Mouse (Mus musculus) adrenal gland, postnatal 4 days (tissue): ENCODE data around the gene Avil. TPM values are rescaled to one million over a fixed set of nuclear protein-coding genes. Genes with fewer than 3 reads are reported as not detected.

Experiments
- DNase-seq, 2 experiments: peaks; one replicate each; pipeline ENCODE4 v3.0.0; 2021 to 2022; ENCODE audit warnings: low spot score in 2 of 2, mixed read lengths in 2 of 2
- total RNA-seq, 2 experiments: library from RNA; stranded (reverse); gene quantifications; 2 replicates each; pipeline ENCODE4 v1.2.3; 2021

The Avil gene
- total RNA-seq, 2 experiments from 2014 or later, result 0.67 to 0.90 TPM

DNA sequence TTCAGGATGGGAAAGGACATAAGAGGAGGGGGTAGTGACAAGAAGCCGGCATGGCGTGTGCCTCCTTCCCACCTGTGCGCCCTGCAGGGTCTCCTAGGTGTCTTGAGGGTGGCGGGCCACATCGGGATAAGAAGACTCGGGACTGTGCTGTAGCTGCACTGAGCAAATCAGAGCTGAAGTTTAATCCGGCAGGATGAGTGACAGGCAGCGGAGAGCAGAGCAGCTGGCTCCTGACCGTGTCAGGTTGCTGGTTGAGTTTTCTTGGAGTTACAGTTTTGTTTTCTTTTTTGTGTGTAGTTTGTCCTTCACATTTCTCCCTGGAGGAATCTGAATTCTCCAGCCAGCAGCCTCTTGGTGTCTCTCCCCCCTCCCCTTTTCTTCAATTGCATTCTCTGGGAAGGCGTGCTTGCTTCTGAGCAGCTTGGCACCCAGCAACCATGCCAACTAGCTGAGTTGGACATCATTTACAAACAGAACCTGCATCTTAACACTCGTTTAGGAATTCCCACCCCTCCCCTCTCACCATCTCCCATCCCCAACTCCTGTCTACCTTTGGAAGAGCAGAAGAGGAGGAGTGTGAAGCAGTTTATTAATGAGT is 19.5 kb upstream of the Avil start:
- no peak for DNase-seq

DNA sequence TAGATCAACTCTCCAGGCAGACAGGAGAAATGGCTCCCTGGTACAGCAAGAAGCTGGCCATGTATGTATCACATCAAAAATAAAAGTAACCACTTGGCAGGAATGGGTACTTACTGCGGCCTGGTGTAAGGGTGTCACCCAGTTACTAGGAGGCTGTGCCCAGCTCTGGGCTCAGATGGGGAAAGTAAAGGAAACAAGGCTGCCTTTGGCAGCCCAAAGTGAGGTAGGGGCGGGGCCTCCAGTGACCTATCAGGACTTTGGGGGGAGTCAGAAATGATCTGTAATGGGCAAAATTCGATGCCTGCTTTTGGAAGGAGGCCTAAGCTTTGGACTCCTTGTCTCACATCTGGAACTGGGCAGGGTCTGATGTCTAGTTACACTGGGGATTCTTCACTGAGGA is 18.8 kb upstream of the Avil start:
- no peak for DNase-seq

DNA sequence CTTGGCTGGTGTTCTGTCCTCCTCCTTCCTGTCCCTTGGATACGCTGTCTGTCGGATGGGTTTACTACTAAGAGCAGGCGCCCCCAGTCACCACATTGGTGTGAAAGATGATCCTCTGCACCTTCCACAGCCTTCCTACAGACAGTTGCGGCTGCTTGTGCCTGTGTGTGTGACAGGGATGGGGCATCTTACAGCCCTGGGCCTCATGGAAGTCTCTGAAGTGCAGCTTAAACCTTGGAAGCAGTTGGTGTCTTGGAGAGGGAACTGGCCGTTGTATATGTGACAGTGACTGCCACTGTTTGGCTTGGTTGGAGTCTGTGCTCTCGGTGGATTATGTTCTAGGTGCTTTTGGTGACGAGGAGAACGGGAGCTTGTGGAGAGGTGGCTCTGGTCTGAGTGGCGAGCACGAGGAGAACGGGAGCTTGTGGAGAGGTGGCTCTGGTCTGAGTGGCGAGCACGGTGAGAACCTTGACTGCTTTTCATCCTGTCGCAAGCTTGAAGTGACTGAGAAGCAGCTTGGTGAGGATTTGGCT is 17.2 kb upstream of the Avil start:
- no peak for DNase-seq

DNA sequence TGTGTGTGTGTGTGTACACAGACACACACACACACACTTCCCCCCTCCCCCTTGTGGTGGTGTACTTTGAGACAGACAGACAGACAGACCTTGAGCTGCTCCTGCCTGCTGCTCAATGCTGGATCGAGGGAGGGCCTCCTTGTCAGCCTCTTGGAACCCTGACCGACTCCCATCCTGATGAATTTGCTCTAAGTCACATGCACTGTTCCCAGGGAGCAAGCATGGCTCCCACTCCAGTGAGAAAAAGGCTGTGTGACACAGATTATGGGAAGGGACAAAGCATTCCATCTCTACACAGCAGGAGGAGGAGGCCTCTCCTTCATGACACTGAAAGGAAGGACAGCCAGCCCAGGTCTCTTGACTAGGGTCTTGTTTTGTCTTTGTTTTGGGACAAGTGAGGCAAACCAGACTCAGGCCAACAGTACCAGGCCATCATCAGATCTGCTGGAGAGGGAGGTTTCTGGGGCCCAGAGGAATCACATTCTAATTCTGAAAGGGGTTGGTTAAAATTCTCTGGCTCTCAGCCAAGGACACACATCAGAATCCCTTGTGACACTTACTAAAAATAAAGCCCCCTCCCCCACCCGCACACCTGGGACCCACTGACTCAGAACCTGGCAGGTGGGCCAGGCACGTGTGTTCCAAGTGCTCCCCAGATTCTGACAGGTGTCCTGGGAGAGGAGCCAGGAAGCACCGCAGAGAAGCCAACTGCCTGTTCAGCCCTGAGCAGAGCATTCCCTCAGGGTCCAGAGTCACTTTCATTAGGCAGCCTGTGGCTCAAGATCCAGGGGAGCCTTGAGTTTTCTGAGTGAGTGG is 16.1 kb upstream of the Avil start:
- DNase-seq, result no peak

DNA sequence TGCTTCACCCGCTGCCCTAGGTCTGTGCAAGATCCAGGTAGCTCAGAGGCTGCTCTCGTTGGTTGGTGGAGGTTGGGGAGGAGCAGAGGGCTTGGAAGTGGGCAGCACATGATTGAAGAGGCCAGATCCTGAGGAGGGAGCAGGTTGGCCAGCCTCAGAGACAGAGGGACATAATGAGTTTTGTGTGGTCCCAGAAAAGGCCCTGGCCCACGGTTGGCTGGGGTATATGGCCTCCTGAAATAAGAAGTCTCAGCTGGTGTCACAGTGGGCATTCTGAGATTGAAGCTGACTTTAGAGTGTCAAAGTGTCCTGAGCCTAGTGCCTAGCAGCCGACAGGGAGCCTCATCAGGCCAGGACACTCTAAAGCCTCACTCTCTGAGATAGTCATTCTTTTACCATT is 15.4 kb upstream of the Avil start:
- DNase-seq, result no peak

DNA sequence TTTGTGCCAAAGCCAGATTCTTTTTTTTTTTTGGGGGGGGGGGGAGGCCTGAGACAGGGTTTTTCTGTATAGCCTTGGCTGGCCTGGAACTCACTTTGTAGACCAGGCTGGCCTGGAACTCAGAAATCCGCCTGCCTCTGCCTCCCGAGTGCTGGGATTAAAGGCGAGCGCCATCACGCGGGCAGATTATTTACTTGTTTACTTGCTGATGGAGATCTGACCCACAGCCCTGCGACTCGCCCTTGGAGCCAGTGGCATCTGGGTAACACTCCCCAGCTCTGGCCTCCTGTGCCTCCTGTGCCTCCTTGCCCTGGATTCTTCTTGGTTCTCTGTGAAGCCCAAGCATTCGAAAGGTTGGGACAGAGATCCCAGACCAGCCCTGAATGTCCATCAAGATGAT is 14.9 kb upstream of the Avil start:
- DNase-seq, result no peak

DNA sequence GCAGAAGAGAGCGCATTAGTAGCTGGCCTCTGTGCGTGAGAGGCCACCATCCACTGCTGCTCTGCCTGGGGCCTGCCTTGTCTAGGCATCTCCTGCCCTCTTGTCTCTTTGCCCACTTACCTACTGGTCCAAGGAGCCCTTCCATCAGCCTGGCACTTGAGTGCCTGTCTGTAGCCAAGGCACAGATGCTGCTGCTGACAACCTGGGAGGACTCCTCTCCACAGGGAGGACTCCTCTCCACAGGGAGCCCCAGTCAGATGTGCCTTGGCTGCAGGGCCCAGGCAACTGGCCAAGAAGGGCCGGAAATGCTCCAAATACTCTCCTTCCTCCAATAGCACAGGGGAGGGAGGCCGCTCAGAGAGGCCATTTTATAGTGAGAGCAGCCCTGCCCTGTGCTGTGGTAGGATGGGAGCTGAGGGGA is 14.0 kb upstream of the Avil start:
- DNase-seq, result peak; percentile 53 to 66

DNA sequence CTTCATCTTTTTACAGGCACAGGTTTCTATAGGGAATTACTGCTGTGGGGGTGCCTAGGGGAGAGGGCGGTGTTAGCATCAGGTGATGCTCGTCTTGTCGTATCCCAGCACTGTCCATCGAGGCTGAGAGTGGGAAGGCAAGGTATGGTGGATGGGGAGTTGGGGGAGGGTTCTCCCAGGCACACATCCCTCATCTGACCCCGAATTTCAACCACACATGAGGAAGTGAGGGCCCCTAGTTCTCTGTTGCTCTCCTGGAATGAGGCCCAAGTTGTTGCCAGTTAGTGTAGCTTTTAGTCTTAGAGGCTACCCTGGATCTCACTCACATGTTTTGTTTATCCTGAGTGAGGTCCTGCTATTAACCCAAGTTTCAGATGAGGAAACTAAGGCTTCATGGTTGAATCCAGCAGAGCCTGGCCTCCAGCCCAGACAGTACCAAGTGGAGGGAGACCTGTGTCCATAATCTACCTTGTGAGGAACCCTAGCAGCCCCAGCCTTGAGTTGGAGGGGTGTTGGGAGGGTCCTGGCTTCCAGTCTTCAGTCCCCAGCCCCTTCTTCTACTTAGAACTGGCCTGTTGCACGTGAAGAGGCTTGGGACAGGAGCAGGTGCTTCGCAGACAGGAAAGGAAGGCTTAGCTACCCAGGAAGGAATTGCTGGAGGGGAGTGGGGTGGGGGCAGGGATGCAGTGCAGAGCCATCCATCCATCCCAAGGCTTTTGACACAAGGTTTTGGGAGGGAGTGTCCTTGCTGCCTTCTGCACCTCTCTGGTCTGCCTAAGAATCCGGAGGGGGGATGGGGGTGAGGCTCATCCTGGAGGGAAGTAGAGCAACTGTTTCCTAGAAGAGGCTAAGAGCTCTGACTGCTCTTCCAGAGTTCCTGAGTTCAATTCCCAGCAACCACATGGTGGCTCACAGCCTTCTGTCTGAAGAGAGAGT is 13.1 kb upstream of the Avil start:
- DNase-seq, result no peak

DNA sequence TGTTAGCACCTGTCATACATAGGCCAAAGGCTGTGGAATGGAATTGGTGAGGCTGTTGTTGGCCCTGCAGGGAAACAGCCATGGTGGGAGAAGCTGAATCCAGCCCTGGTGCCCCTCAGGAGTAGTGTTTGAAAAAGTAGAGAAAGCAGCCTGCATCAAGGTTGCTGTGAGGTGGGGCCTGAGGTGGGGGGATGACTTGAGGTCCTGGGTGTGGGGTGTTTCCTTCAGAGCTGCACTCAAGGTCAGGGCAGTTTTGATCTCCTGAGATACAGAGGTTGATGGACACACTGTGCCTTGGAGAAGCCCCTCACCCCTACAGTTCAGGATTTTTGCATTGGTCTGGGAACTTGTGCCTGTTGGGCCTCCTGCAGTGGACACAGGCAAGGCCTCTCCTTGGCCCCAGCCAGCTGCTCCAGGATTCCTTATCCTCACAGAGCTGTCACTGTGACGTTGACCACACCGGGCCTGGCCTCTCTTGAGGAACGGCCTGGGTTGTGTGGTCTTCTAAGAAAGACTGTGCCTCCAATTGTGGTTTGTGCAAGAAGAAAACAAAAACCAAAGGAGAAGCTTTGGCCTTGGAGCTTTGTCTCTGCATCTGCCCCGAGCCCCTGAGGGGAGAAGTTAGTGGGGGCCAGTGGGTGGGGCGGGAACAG is 11.9 kb upstream of the Avil start:
- DNase-seq, result no peak

DNA sequence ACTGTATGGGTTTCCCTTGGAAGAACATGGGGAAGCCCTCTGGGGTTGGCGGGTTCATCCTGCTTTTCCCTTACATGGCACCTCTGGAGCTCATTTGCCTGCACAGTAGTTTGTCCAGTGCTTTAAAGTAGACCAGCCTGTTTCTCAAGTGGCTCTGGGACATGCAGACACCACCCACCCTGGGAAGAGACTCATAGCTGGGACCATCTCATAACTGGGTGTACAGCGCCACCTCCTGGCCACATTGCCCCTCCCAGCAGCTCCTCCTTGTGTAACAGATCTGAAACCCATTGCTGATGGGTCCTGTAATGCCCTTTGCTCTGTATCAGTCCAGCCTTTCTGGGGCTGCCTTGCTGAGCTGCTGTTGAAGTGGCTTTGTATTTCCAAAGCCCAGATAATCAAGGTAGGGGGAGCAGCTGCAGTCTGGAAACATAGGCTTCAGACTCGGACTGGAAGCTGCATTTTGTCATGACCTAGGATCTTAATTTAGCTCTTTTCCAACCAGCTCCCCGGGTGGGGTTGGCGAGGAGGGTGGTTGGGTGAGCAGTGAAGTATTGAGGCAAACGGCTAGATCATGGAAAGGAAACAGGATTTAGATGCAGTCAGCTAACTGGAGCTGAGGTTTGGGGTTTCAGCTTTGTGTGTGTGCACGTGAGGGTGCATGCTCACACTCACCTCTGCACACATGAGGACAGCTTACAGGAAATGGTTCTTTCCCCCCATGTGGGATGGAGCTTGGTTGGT is 10.0 kb upstream of the Avil start:
- DNase-seq, result peak; percentile 72 to 83

DNA sequence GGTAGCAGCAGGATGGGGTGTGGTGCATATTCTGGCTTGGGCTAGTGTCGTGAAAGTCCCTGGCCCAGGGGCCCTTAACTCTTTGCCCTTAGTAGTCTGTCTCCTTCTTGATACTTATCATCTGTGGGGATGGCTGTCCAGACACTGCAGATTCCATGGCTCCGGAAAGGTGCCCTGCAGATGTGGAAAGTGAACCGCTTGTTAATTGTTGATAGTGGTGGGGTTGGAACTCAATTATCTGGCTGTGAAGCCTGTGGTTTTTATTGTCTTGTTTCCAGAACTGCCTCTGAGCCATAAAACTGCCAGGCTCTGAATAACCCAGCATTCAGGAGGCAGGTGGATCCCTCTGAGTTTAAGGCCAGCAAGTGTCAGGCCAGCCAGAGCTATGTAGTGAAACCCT is 8.8 kb upstream of the Avil start:
- no peak for DNase-seq

DNA sequence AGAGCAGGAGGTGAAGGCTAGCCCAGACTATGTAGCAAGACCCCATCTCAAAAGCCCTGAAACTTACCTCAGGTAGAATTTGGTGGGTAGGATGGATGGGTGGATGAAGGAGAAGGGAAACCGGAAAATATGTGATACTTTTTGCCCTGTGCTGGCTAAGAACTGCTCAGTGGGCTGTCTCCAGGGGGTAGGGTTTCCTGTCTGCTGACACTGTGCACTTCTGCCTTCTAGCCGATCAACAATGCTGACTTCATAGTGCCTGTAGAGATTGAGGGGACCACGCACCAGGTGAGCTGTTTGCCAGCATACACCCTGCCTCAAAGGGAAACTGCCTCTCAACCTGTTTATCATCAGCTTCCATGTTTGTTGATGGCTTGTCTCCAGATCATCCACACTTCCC is 6.9 kb upstream of the Avil start:
- no peak for DNase-seq

DNA sequence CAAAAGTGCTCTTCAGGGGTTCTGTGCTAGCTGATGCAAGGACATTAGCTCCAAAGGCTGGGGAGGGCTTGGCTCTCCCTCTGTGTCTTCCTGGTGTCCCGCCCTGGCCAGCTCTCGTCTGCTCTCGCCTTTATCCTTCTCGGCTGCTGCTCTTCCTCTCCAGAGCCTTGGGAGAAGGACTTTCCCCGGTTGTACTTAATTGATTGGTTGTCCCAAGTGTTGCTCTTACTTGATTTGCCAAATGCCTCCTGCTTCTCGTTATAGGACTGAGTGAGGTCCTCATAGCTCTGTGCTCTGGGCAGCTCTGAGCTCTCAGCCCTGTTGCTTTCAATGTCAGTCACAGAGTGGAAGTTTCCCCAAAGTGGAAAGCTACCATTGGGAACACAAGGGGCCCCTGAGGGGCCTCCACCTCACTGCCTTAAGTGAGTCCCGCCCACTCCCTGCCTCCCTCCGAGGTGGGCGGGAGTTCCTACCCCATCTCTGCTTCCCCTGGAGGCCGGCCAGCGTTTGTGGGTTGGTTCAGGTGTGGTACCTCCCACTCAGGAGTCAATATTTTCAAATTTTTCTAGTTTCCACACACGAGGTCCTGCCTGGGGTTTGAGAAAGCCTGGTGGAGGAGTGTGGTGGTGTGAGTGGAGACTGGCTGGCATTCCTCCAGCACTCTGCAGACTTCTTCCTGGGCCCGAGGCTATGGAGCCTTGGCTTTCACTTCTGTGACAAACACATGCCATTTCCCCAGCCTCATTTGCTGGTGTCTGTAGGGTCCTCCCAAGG is 3.0 kb upstream of the Avil start:
- no peak for DNase-seq

DNA sequence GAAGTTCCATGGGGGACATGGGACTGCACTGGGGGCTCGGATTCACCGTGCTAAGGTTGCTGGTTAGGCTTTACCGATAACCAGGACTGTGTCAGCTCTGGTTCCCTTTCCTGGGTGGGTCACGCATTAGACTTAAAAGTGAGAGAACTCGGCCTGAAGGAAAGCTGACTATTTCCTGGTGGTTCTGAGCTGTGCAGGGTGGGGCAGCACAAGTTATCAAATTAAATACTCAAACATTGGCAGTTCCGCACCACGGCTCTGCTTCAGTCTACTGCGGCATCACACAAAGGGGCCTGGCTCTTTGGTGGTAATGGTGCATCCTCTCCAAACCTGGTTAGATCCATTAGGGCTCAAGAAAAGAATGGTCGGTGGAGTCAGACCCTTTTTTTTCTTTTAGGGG is 788 bp downstream of the Avil start:
- DNase-seq, result no peak

DNA sequence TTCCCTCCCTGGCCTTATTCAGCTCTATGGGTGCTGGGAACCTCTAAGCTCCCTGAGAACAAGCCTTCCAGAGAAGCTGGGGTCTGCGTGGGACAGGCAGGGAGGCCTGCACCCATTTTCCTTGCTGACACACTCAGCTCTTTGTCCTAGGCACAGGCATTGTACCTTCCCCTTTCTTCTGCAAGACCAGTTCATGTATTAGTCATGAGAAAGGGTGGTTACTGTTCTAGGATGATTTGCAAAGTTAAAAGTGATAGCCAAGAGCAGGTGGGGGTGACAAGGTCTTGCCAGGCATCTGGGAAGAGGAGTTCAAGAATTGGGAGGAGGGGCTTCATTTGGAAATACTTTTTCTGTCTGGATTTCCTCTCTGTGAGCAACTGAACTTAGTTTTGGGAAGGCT is 1.5 kb downstream of the Avil start:
- no peak for DNase-seq

DNA sequence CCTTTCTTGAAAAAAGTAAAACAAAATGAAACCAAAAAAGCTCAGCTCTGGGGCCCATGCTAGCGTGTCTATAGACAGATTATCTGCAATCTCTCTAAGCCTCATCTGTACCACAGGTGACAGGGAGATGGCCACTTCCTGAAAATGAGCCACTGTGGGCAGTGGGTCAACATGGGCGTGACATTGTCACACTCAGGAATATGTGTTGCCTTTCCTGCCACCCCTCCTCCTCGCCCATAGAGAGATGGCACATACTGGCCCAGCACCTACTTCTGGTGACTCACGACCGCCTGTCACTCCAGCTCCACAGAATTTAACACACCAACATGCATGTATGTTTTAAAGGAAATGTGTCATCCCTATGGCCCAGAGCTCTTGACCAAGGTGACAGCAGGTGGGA is 2.3 kb downstream of the Avil start:
- no peak for DNase-seq

DNA sequence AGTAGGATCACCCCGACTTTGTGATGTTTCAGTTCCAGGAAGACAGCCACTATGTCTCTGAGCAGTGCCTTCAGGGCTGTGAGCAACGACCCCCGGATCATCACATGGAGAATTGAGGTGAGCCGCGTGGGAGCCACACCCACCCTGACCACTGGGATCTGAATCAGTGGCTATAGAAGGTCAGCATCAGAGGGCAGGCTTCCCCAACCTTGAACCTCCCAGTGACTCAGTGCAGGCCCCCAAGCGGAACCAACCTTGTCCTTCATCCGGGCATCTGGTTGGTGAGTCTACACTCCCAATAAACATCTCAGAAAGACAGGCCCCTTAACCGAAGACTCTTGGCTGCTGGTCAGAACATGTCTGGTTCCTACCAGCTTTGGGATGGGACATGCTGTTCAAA is 2.8 kb downstream of the Avil start:
- DNase-seq, result no peak

DNA sequence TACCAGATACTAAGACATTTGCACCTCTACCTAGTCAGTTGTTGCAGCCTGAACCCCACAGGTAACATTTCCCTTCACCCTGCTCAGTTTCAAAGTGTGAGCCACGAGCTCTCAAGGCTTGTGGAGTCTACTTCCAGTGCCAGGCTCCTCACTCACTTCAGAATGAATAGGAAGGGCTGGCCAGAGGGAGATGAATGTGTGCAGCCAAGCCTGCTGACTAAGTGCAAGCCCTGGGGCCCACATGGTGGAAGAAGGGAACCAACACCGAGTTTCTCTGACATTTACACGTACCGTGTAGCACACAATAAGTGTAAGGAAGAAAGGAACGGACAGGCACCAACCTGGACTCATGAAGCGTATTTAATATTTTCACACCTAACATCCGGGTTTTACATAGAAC is 3.3 kb downstream of the Avil start:
- DNase-seq, result no peak

DNA sequence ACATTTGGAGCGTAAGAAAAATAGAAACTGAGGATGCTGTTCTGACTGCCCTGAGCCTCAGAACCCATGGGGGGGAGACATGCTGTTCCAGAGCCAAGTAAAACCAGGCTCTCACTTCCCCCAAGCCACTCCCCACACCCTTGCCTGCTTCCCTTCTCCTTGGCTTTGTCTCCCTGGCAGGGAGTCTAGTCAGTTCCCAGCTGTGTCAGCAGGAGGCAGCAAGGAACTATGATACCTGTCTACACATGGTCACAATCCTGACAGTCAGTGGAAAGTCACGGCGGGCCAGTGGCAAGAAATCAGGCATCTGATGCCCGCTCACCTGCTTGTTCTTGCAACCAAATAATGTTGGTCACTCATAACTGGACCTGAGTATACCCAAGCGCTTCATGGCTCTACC is 16.0 kb downstream of the Avil start:
- no peak for DNase-seq

DNA sequence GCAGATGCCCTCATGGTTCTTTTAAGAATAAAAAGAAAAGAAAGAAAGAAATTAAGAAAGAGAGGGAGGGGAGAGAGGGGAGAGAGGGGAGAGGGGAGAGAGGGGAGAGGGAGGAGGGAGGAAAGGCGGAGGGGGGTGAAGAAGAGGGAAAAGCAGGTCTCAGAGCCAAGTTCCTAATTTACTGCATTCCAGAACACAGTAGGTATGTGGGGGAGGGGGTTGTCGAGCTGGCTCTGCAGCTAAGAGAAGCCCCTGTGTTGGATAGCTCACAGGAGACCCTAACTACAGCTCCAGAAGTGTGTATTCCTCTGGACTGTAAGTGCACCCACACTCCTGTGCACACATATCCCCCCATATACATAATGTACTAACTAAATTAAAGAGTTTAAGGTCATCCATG is 16.6 kb downstream of the Avil start:
- no peak for DNase-seq
